Mouse (Mus musculus): ENCODE results near the gene Pam.

The Pam gene

GRCm38 (mm10) chr1:97915726-97916125 is 179.7 kb downstream of the Pam start:
- in situ Hi-C loops (cut with MboI, MseI): no loop called here

GRCm38 (mm10) chr1:97910874-97911273 is 184.6 kb downstream of the Pam start:
- in situ Hi-C loops (cut with MboI, MseI): no loop called here

GRCm38 (mm10) chr1:97909561-97909960 is 185.9 kb downstream of the Pam start:
- in situ Hi-C loops (cut with MboI, MseI): no loop called here

GRCm38 (mm10) chr1:97908736-97909135 is 186.7 kb downstream of the Pam start:
- in situ Hi-C loops (cut with MboI, MseI): no loop called here

- in situ Hi-C loops (cut with MboI, MseI): no loop called here
Observed at GRCm38 (mm10) chr1:97903912-97904460, 191.5 kb downstream of the Pam start.

GRCm38 (mm10) chr1:97902830-97903229 is 192.6 kb downstream of the Pam start:
- in situ Hi-C loops (cut with MboI, MseI): no loop called here

- in situ Hi-C loops (cut with MboI, MseI): no loop called here
Observed at GRCm38 (mm10) chr1:97900559-97901153, 194.8 kb downstream of the Pam start.

- in situ Hi-C loops (cut with MboI, MseI): no loop called here
Observed at GRCm38 (mm10) chr1:97887511-97887910, 207.9 kb downstream of the Pam start.

GRCm38 (mm10) chr1:97883498-97883897 is 211.9 kb downstream of the Pam start:
- in situ Hi-C loops (cut with MboI, MseI): no loop called here

- in situ Hi-C loops (cut with MboI, MseI): no loop called here
Observed at GRCm38 (mm10) chr1:97877037-97877436, 218.4 kb downstream of the Pam start.

- in situ Hi-C loops (cut with MboI, MseI): no loop called here
Observed at GRCm38 (mm10) chr1:97873490-97874054, 221.9 kb downstream of the Pam start.

- in situ Hi-C loops (cut with MboI, MseI): no loop called here
Observed at GRCm38 (mm10) chr1:97872493-97872892, 223.0 kb downstream of the Pam start.

GRCm38 (mm10) chr1:97872072-97872471 is 223.4 kb downstream of the Pam start:
- in situ Hi-C loops (cut with MboI, MseI): no loop called here

GRCm38 (mm10) chr1:97864135-97864534 is 231.3 kb downstream of the Pam start:
- in situ Hi-C loops (cut with MboI, MseI): no loop called here

- in situ Hi-C loops (cut with MboI, MseI): no loop called here
Observed at GRCm38 (mm10) chr1:97863140-97863539, 232.3 kb downstream of the Pam start.

- in situ Hi-C loops (cut with MboI, MseI): no loop called here
Observed at GRCm38 (mm10) chr1:97862734-97863133, 232.7 kb downstream of the Pam start.

GRCm38 (mm10) chr1:97854256-97854655 is 241.2 kb downstream of the Pam start:
- in situ Hi-C loops (cut with MboI, MseI): no loop called here

- in situ Hi-C loops (cut with MboI, MseI): no loop called here
Observed at GRCm38 (mm10) chr1:97851601-97852175, 243.8 kb downstream of the Pam start.

- in situ Hi-C loops (cut with MboI, MseI): no loop called here
Observed at GRCm38 (mm10) chr1:97848601-97849241, 246.7 kb downstream of the Pam start.

GRCm38 (mm10) chr1:97843220-97843992 is 252.0 kb downstream of the Pam start:
- in situ Hi-C loops (cut with MboI, MseI): no loop called here

GRCm38 (mm10) chr1:97834354-97834822 is 261.1 kb downstream of the Pam start:
- in situ Hi-C loops (cut with MboI, MseI): no loop called here

All from T-helper 2 cell (primary cell).